Mouse (Mus musculus) urinary bladder, postnatal 36 days (tissue): ENCODE results near the gene Taf3.
A peak's percentile ranks its signal among the peaks of the same experiment; 100 is the strongest.

Source experiments
- DNase-seq, 2 experiments: peaks; one replicate each; pipeline ENCODE4 v3.0.0; 2022; ENCODE audit warnings: low spot score in 2 of 2, mixed read lengths in 1 of 2

Gene Taf3

GRCm38 (mm10) chr2:9956546-9956945 lies 91.8 kb downstream of the Taf3 start:
- DNase-seq = no peak

GRCm38 (mm10) chr2:9955576-9956535 lies 92.5 kb downstream of the Taf3 start:
- no peak for DNase-seq

GRCm38 (mm10) chr2:9946739-9947138 lies 101.7 kb downstream of the Taf3 start:
- no peak for DNase-seq

- no peak for DNase-seq
Measured at GRCm38 (mm10) chr2:9945611-9946010, 102.8 kb downstream of the Taf3 start.

- DNase-seq = no peak
Measured at GRCm38 (mm10) chr2:9943011-9943410, 105.4 kb downstream of the Taf3 start.

- no peak for DNase-seq
Measured at GRCm38 (mm10) chr2:9939250-9939649, 109.1 kb downstream of the Taf3 start.

GRCm38 (mm10) chr2:9935965-9936364 lies 112.4 kb downstream of the Taf3 start:
- DNase-seq = no peak

- no peak for DNase-seq
Measured at GRCm38 (mm10) chr2:9926905-9927283, 121.5 kb downstream of the Taf3 start.

GRCm38 (mm10) chr2:9926194-9926904 lies 122.0 kb downstream of the Taf3 start:
- DNase-seq = no peak

GRCm38 (mm10) chr2:9918691-9919471 lies 129.5 kb downstream of the Taf3 start:
- DNase-seq = peak; percentile 23 to 36

GRCm38 (mm10) chr2:9917602-9918001 lies 130.8 kb downstream of the Taf3 start:
- DNase-seq = no peak

GRCm38 (mm10) chr2:9905995-9906394 lies 142.4 kb downstream of the Taf3 start:
- no peak for DNase-seq

- no peak for DNase-seq
Measured at GRCm38 (mm10) chr2:9903854-9904560, 144.4 kb downstream of the Taf3 start.

GRCm38 (mm10) chr2:9897846-9898245 lies 150.6 kb downstream of the Taf3 start:
- no peak for DNase-seq

GRCm38 (mm10) chr2:9896097-9896770 lies 152.2 kb downstream of the Taf3 start:
- DNase-seq = no peak

GRCm38 (mm10) chr2:9894836-9895593 lies 153.4 kb downstream of the Taf3 start:
- no peak for DNase-seq

- DNase-seq = no peak
Measured at GRCm38 (mm10) chr2:9893272-9893953, 155.0 kb downstream of the Taf3 start.

- no peak for DNase-seq
Measured at GRCm38 (mm10) chr2:9892541-9892940, 155.9 kb downstream of the Taf3 start.

- no peak for DNase-seq
Measured at GRCm38 (mm10) chr2:9890906-9891305, 157.5 kb downstream of the Taf3 start.
